Mouse (Mus musculus) heart, postnatal 14 days (tissue): ENCODE data around the gene Kdm2a. TPM values are rescaled to one million over a fixed set of nuclear protein-coding genes. Genes with fewer than 3 reads are reported as not detected.

Source experiments
- DNase-seq, 2 experiments: peaks; one replicate each; pipeline ENCODE4 v3.0.0; 2021 to 2022
- intact Hi-C: fragments of 180-260 bp; cut with DNase I; formaldehyde crosslinking; loops from one replicate; pipeline ENCODE4 v1.15.1; 2025
- total RNA-seq, 2 experiments: library from RNA; stranded (reverse); gene quantifications; 2 replicates each; pipeline ENCODE4 v1.2.3; 2021

Kdm2a gene
- total RNA-seq, 2 experiments from 2014 or later = 47.6 to 49.5 TPM

DNA sequence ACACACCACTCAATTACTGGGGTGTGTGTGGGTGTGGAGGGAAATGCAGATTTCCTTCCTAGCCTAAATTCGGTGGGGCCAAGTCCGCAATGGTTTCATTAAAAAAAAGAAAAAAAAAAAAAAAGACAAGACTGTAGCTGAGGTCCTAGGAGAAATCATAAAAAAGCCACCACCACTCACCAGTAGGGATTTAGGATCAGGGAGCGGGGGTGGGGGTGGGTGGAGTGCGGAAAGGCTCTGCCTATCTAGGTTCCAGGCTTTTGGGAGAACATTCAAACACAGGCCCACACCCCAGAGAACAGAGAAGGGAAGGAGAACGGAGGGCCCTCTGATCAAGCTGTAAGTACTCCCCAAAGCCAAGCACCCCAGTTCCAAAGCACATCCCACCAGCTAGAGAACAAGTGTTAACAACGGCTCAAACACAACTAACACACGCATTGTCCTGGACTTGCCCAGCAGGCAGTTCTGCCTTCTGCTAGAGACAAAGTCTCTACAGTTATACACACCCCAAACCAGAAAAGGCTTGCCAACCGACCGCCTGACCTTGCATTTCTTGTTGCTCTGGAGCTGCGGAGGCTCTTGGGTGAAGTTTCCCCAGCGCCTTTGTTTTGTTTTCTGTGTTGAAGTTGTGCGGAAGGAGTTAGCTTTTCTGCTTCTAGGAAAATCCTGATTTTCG, 64.8 kb downstream of the Kdm2a start:
- intact Hi-C loops = loop anchor here (5.0 kb wide), 1 partner anchor 64 kb away; the partner anchor contains the start of gene Kdm2a
- DNase-seq = peak; percentile 19 to 42

DNA sequence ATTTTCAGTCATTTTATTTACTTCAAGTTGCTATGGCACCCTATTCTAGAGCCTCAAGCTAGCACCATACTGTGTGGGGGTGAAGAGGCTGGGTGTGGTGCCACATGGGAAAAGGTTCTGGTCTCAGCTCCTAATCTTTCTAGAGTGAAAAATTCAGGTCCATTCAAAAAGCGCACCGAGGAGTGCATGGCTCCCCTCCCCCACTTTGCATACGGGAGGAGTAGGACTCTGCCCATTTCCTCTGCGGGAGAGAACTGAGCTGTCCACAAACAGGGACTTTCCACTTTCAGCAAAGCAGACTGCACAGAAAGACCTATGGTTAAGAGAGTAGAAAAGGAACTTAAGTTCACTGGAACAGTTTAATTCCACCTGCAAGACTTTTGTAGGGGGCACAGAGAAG, 65.4 kb downstream of the Kdm2a start:
- intact Hi-C loops = loop anchor here (5.0 kb wide), 1 partner anchor 65 kb away; the partner anchor contains the start of gene Kdm2a
- peak; percentile 44 to 57 for DNase-seq

DNA sequence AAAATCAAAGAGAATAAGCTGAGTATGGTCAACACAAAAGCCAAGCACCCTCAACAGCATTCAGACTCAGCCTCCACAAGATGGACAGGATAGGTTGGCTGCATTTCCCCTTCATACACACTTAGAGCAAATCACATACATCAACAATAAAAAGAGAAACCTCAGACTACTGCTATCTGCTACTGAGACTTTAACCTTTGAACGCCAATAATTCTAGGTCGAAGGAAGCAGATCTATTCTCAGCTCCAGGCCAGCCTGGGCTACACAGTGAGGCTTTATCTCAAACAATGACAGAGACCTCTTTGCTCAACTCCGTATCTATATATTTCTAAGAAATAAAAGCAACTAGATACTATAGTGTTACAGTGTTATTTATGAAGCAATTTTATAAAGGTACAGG, 66.8 kb downstream of the Kdm2a start:
- DNase-seq = no peak
- intact Hi-C loops = loop anchor here (5.0 kb wide), 1 partner anchor 66 kb away; the partner anchor contains the start of gene Kdm2a

DNA sequence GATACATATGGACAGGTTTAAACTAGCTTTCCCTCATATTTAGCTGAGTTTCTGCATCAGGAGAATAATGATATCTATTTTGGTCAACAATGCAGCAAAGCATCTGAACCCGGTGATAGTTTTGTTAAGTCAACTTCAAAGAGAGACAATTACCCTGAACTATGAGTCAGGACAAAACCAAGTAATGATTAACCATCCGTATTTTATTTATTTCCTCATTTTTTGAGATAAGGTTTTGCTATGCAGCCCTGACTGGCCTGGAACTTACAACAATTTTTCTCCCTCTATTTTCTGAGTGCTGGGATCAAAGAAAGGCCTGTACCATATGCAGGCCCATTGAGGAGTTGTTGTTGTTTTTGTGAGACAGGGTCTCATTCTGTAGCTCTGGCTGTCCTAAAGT, 67.5 kb downstream of the Kdm2a start:
- no peak for DNase-seq
- intact Hi-C loops = loop anchor here (5.0 kb wide), 1 partner anchor 67 kb away; the partner anchor contains the start of gene Kdm2a

DNA sequence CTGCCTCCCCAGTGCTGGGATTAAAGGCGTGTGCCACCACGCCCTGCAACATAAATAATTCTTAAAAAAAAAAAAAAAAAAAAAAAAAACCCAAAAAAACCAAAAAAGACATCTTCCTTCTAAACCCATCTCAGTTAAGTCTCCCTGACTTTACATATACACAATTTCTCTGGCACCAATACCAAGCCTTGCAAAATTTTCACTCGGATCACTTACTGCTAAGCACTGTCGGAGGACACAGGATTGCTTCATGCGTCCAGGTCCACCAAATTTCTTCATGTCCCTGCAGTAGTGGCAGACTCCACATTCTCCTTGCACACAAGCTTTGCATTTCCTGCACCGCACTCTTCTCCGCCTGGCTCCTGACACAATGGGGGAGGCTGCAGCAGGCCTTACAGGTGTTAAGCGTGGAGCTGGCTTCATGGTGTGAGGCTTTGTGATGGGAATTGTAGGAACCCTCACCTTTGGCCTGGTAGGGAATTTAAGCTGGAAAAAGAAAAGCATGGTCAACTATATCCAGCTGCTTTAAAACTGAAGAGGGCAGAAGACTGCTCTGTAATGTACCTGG, 69.3 kb downstream of the Kdm2a start:
- intact Hi-C loops = no loop called here

DNA sequence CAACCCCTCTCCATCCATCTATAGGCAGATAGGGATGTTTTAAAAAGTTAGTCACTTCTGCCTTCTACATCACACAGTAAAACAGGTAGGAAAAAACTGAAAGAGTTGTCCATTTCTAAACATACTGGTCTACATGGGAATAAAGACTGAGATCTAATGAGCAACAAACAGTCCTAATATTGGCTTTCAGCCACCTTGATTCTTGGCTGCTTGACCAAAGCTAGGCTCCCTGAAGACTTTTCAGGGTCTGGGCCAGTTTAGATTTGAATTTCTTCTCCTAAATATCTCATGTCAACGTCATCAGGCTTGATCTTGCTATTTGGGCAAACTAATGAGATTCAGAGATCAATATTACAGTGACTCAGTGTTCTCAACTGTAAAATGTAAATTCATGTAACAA, 71.2 kb downstream of the Kdm2a start:
- DNase-seq = no peak
- intact Hi-C loops = no loop called here

More for the DNA sequence above, 69.3 kb downstream of the Kdm2a start:
- no peak for DNase-seq

DNA sequence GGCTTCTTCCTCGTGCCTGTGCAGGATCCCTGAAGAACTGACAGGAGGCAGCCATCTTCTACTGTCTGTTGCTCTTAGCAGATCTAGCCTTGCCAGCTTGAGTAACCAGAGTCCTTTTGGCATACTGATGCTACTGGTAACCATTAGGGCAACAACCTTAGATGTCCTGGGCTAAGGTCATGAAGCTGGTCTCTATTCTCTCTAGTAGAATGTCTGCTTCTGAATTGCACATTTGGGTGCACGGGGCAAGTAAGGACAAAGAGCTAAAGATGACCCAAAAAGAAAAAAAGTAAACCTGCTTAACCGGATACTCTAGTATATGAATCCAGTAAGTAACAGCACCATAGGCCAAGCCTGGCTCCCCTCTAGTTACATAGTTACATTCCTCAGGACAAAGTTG, 72.0 kb downstream of the Kdm2a start:
- intact Hi-C loops = no loop called here
- DNase-seq = no peak

DNA sequence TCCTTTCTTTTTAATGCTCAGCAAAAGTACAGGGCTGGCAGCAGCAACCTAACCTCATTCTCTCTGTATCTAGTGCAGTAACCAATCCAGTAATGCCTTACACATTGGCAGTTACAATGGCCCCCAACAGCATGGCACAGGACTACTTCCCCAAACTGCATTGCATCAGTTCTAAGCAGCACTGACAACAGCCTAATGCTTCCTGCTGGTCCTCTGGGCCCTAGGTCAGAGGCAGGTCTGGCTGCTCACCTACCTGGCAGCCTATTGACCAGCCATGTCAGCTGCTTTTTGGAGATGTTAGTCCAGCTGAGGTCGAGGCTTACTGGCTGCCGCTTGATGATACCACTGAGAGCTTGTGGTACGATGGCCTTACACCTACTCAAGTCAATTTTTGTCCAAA, 76.0 kb downstream of the Kdm2a start:
- DNase-seq = no peak
- intact Hi-C loops = no loop called here

DNA sequence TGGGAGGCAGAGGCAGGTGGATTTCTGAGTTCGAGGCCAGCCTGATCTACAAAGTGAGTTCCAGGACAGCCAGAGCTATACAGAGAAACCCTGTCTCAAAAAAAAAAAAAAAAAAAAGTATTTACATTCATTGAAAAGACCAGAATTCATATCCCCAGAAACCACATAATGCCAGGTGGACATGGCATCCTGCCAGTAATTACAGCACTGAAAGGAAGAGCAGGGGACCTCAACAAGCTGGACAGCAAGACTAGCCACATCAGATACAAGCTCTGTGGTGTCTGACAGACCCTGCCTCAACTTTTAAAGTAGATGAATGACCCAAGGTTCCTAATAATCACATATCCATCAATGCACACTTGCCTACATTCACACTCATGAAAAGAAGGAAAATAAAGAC, 76.5 kb downstream of the Kdm2a start:
- no peak for DNase-seq
- intact Hi-C loops = no loop called here

DNA sequence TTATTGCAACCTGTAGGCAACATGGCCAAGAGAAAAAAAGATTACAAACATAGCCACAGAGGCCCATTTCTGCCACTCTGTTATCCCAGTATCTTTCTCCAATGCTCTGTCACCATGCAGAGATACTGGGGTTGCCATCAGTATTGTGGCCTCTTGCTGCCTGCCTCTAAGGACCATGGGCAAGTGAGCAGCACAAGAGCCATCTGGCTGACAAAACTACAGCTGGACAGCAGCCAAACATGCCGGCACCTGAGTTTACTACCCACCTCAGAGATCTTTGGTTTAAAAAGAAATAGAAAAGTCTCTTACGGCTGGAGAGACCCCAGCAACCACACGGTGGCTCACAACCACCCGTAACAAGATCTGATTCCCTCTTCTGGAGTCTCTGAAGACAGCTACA, 78.8 kb downstream of the Kdm2a start:
- intact Hi-C loops = no loop called here
- no peak for DNase-seq

DNA sequence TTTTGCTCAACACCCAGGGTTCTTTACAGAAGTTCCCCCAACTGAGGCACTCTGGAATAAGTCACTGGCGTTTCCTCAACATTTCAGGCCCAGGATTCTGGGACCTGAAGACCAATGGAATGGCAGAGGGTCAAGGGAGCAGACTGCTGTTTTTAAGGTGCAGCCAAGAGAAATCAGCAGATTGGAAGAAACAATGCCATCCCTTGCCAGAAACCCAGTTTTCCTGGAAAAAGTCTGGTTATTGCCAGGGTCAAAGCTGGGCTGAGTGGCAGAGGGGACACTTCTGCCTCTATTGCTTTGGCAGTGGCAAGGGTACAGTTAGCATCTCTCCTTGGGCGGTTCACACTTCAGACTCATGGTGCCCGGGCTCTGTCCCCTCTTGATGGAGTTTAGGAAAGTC, 80.9 kb downstream of the Kdm2a start:
- intact Hi-C loops = no loop called here
- no peak for DNase-seq

DNA sequence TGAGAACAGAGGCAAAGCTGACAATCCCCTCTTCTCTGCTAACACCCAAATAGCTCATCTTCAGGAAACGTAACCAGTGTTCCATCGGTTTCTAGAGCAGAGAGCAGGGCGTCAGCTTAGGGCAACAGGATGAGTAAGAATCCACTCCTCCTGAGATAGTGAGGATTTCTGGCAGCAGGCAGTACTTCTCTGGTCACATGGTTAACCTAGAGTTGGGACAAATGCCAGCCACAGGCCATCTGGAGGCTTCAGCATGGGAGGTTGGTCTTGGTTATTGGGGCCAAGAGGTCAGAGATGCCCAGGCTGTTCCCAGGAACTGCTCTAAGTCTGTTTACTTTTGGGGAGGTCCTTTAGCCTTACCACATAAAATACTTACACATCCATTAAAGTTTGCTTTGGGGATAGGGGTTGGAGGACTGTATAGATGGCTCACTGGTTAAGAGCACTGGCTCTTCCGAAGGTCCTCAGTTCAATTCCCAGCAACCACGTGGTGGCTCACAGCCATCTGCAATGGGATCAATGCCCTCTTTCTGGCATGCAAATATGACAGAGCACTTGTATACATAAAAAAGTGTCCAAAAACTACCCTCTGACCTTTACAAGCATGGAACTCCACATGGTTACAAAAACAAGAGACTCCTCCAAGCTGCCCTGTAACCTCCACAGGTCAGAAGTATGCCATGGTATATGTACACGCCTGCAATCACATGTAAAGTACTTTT, 82.7 kb downstream of the Kdm2a start:
- intact Hi-C loops = no loop called here
- peak in 1 of 2 experiments; percentile 56 for DNase-seq

DNA sequence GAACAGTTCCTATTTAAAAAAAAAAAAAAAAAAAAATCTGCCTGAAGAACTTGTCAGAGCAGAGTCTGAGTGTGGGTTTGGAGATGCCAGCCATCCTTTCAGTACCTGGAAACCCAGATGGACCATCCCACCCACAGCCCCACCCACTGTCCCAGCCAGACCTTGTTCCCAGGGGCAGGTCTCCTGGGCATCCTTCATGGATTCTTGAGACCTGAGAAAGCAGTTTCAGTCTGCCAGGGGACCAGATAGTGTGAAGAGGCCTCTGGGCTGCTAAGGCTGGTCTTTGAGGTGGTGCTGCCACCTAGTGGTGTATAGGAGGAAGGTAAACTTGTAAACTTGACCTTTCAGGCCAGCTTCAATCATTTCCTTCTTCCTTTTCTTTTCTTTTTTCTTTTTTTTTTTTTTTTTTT, 88.3 kb downstream of the Kdm2a start:
- intact Hi-C loops = loop anchor here (1.0 to 5.0 kb wide), 2 partner anchors 51 to 102 kb away; no protein-coding TSS in a partner anchor

DNA sequence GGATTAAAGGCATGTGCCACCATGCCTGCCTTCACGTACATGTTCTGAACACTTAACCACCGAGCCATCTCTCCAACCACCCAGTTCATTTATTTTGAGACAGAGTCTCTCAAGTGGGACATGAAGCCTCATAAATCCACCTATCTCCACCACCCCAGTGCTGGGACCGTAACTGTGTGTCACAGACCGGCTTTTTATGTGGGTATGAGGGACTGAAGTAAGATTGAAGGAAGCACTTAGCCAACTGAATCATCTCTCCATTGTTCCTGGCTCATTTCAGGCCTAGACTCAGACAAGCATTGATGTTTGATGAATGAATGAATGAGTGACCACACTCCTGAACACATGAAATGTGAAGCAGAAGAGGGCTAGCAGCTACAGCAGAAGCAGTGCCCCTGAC, 88.8 kb downstream of the Kdm2a start:
- intact Hi-C loops = loop anchor here (1.0 kb wide), 1 partner anchor 51 kb away; no protein-coding TSS in a partner anchor
- no peak for DNase-seq

More for the DNA sequence above, 88.3 kb downstream of the Kdm2a start:
- peak; percentile 66 to 69 for DNase-seq

DNA sequence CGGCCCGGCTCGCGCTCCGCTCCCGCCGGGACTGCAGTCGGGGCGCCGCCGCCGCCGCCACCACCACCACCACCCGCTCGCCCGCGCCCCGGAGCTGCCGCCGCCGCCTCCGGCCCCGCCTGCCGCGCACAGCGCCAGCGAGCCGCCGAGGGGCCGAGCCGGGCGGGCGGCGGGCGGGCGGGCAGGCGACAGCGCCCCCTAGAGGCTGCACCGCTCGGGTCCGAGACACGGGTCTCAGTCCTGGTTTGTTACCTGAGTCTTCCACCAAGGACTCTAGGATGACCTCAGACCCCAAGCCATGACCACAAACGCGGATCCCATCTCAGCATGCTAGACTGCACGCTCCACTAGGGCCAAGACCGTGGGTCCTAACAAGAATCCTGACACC, 91.9 kb downstream of the Kdm2a start, which contains the start of gene Grk2:
TSS of gene Grk2 (minus strand) at position 33 of the 388 bp plus-strand sequence.
- intact Hi-C loops = no loop called here
- peak; percentile 88 to 91 for DNase-seq

DNA sequence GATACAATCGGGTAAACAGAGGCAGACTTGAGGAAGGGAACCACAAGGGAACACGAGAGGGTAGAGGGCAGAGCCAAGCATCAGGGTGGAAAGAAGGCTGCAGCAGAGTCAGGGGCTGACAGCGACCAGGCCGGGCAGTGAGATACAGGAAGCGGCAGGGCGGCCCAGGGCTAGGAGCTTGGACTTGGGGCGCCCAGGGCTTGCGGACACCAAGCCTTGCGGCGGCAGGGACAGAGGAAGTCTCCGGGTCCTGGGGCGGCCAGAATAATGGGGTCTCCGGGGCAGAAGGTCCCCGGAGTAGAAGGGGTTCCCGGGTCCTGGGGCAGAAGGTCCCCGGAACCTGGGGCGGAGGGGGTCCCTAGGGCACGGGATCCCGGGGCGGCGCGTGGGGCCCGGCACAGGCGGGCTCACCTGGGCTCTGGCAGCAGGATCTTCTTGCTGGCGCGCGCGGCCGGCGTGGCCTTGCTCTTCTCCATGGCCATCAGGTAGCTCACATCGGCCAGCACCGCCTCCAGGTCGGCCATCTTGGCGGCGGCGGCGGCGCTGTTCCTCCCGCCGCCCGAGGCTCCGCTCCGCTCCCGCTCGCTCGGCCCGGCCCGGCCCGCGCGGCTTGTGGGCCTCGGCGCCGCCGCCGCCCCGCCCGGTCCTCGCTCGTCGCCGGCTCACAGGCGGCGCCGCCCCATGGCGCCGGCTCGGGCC, 92.4 kb downstream of the Kdm2a start:
- peak; percentile 58 to 65 for DNase-seq
- intact Hi-C loops = no loop called here

DNA sequence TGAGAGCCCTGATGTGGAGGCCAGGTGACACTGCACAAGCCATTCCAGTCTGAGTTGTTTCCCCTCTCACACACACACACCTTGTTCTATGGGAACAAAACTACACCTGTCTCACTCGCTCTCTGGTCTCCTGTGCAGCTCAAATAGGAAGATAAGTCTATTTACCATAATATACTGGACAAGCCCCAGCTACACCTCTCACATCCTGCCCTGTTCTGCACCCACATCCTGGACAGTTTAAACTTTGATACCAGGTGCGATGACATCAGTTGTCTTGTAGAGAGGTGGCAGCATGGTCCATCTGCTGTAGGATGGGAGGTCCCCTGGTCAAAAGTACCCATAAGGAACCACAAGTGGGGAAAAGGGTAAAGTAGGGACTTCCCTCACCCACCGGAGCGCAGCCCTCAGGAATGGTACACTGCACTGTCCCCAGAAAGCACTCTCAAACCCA, 93.2 kb downstream of the Kdm2a start:
- DNase-seq = no peak
- intact Hi-C loops = no loop called here

DNA sequence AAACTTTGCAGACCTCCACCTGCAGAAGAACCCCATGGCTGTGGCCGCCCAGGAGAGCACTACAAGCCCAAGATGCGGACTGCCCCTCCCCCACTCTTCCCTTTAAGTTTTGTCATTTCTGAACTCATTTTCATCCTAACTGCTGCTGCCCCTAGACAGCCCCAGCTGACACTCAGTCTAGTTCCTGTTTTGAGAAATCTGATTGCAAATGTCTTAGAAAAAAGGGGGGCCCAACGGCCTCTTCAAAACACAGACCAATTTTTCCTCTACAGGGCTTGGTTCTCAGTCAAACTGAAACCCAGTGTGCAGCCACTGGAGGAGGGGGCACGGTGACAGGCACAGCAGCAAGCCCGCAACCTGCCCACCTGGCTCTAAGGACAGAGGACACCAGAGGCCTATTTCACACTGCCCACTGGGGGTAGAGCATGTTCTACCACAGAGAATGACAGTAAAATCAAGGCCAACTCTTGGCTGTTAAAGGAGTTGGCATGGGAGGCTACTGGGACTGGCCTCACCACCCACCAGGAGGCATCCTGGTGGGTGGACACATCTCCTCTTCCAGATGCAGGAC, 93.7 kb downstream of the Kdm2a start:
- intact Hi-C loops = no loop called here
- no peak for DNase-seq

DNA sequence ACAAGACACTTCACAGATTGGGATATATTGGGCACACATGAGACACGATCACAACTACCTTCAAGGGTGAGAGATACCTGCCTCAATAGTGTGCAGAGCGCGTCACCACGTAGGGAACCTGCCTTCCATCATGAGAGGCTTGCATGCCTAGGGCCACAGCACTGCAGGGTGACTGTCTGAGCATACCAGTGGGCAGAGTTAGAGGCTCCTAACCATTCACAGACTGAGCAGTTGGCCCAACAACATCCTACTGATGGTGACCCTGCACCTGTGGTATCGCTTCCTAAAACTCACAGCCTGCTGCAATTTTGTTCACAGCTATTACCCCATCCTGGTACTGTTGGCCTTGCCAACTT, 94.5 kb downstream of the Kdm2a start:
- intact Hi-C loops = no loop called here
- DNase-seq = no peak

DNA sequence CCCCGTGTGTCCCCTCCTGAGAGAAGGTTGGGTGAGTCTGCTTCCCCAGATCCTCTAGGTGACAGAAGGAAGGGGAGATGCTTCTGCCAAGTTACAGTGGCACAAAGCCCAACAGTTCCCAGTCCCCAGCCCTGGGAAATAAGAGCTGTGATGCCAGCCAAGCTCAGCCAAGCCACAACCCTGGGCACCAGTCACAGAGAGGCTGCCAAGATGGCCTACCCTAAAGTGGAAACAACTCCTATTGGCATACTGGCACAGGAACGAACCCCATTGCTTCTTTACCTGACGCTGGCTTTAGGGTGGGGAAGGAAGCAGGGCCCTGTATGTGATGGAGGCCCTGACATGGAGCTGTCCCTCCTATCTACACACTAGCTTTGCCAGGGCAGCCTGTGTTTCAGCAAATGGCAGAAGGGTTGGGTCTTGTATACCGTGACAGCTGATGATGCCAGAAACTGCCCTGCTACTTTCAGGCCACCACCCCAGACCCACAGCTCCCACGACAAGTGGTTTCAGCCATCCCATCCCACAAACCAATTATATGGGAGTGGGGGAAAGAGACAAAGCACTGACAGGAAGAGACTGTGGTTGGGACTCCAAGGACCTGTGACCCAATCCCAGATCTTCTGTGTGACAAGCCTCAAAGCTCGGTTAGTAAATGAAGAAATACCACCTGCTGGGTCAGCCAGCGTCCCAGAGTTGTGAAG, 95.0 kb downstream of the Kdm2a start:
- DNase-seq = peak; percentile 60 to 75
- intact Hi-C loops = no loop called here
